Mouse (Mus musculus) layer of hippocampus, adult 9-10 months (tissue): ENCODE data around the gene Slc25a13.

Experiments
- DNase-seq: peaks from one replicate; pipeline ENCODE4 v3.0.0; 2022; ENCODE audit warnings: low spot score

Slc25a13 gene

DNA sequence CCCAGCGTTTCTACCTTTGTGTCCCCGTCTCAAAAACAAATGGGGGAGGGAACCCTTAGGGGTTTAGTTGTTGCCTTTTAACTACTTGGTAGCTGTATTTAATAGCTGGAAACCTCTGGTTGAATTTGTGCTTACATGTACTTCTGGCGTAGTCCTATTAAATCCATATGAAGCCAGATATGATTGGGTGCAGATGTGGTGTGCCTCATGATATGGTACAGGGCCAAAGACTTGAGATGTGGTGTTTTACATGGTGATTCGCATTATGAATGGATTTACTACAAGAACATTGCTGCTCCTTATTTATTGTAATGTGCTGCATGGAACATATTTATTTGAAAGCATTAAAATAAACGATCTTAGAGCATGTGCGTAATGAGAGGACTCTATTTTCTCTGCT, 189.3 kb downstream of the Slc25a13 start:
- no peak for DNase-seq

DNA sequence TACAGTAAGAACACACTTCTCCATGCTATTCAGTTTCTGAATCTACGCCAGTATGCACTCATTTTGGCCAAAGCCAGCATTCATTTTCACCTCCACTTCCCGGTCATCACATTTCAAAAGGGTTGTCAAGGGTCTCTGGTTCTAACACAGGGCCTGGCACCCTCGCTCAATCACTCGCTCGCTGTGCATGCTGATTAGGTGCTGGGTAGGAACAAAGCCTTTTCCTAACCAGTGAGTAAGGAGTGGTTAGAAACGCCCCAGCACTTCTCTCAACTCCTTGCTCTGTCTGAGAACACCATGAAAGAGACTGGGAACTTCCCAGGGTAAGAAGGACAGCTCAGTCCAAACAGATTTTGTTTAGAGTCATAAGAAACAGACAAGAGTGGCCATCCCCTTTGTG, 193.0 kb downstream of the Slc25a13 start:
- DNase-seq: no peak

DNA sequence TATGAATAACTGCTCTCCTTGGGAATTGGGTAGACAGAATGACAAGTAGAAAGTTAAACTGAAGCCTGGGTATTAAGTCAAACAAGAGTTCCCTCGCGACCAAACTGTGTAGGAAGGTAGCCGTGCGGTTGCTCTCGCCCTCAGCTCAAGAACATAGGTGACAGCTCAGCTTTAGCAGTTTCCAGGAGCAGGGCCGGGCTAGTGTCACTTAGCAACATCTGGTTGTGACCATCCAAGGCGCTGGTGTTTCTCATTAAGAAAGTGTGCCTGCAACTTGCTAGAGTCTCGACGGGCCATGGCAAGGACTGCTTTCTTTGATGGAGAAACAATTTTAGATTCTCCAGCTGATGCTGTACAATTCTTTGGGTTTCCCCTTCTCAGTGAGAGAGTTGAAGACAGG, 200.0 kb downstream of the Slc25a13 start:
- no peak for DNase-seq

DNA sequence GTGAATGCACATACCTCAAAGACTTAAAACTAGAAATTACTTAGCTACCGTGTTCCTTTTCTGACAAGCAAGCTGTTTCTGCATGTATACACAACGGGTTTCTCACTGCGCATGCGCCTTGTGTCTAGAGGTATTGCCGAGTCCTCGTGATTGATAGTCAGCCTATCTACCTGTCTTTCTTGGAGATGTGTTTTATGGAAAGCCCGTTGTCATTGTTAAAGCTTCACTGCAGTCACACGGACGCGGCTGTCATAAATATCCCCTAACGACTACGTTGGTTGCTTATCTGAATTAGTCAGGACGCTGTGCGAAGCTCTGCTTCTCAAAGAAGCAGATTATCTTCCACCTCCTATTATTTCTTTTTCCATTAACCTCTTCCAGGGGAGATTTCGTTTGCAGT, 201.4 kb downstream of the Slc25a13 start:
- no peak for DNase-seq

DNA sequence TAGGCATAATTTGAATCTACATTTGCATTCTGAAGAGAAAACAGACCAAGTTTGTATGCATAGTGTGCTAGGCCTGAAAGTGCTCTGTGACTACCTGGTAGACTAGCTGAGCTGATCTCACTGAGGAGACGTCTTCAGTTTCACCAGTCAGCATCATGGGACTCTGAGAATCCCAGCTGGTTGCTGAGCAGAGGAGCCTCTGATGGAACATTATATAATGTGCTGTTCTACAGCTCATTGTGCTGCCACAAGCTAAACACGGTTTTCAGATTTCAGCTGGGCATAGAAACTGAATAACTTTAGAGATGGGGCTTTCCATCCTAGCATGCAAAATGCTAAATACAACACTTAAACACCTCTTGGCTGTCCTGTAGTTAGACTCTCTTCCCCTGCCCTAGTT, 205.6 kb downstream of the Slc25a13 start:
- no peak for DNase-seq

DNA sequence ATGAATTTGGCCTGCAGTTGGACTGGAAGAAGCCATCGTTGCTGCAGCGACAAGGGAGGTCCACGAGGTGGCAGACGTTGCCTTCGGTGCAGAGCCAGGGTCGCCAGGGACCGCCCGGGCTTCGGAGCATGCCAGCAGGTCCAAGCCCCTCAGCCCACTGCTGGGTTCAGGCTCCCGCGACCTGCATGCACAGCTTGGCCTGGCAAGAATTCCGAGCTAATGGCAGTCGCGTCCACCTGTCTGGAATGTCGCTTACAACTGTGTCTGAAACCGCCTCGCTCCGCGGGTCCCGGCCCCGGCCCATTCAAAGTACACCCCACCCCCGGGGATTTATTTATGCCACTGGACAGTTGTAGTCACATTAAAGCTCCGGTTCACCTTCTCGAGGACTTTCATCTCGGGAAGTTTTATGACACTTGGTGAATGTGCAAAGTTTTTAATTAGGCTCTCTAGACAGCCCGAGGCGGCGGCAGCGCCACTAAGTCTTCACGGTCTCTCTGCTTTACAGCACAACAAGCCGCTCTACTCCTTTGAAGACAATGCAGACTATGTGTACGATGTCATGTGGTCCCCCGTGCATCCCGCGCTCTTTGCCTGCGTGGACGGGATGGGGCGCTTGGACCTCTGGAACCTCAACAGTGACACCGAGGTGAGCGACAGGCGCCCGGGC, 211.1 kb downstream of the Slc25a13 start:
- DNase-seq: peak; percentile 35

DNA sequence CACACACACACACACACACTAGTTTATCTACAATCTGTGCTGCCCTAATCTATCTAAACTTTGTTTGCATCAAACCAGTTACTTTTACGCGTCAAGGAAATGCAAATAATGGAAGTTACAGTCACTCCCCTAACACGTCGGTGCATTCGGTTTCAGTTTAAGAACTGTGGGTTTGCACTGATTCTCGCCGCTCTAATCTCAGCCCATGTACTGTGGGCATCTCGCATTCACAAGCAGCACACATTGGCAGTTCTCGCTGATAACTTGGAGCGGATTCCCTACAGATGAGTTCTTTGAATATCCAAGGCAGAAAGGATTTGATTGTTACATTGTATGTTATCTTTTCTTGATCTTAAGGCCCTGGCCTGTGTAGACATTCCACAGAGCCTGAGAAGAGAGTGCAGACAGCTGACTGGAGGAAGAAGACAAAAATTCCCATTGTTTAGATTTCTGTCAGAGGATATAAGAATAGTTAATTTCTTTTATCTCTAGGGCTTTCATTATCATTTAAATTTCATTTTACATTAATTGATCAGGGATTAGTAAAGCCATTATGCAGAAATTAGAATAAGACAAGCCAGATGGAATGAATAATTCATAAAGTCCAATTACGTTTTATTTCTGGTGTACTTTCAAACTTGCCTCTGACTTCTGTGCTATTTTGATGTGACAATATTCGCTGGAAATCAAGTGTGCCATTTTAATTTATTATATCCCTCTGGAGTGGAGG, 212.1 kb downstream of the Slc25a13 start:
- no peak for DNase-seq

DNA sequence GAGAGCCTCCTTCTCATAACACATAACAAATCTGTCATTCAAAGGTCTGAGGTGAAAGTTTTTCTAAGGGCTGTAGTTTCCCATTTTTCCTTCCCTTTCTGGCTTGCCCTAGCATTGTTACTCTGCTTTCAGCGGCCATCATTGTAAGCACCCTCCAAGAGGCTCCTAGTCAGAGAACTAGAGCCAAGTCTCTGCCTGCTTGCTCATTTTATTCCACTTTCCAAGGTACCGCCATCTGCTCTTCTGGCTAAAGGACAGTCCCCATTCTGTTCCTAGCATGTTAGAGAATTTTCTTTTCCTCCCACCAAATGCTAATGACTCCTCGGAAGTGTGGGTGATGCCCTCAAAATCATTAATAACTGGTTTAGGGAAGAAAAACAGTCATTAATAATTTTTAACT, 214.9 kb downstream of the Slc25a13 start:
- DNase-seq: no peak

DNA sequence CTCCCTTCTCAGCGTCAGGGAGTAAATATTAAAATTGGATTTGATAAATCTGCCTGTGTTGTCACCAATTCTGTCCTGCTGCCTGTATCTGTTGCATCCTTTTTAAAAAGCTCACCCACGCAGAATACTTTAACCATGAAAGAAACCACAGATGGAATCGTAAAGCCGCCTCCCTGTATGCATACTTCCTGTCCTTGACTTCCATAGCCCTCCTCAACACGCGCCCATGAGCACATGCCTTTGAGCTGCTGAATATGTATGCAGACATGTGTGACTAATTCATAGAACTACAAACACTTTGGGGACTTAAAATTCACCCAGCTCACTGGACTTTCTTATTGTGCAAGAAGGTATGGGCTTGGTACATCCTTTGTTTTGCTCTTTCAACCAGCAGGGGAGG, 219.4 kb downstream of the Slc25a13 start:
- no peak for DNase-seq

DNA sequence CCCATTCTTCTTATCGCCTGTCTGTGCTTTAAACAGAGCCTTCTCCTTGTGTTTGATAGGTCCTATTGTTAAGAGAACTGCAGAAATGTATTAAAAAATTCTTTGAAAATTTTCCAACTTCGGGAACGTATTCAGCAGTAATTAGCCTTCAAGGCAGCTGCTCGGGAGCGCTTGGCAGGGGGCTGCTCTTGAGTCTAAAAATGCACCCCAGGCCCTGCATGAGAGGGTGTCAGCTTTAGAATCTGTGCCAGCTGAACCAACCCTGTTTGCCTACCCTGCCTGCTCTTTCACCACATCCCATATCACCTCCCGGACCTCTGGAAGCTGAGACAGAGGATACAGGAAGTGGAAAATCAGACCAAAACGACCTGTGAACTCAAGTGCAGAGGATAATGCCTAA, 223.9 kb downstream of the Slc25a13 start:
- no peak for DNase-seq

DNA sequence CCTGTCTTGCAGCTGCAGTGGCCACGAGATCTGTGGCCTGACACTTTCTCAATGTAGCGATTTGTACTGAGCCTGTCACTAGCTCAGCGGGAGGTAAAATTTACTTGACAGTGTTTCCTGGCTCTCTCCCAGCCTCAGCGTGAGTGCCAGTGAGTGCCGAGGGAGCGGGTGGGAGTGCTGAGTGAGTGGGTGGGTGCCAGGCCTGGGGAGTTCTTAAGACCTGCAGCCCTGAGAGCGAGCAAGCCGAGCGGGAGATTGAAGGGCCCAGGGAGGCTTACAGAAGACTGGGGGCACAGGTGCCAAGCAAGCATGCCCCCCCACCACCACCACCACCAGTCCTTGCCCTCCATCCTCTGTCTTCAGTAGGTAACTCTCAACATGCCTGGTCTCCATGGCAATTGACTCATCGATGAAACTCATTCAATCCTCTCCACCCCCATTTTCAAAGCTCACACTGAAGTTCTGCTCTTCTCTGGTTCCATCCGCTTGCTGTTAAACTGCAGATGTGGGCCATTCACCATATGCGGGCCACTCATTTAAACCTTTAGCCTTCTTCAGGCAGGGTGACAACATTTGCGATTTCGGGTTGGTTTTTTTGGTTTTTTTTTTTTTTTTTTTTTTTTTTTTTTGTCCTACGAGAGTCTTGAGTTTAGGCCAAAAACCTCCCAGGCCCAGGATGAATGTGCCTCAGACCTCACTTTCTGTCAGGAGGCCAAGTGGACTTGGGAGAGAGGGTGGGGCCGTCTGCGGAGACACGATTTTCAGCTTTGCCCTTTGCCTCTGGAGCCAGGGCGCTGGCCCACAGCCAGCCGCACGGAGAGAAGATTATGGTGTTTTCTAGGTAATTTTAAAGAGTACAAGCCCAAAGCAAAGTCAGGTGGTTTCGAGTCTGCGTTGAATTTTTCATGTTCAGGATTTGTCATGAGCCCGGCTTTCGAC, 224.9 kb downstream of the Slc25a13 start:
- peak; percentile 24 for DNase-seq

DNA sequence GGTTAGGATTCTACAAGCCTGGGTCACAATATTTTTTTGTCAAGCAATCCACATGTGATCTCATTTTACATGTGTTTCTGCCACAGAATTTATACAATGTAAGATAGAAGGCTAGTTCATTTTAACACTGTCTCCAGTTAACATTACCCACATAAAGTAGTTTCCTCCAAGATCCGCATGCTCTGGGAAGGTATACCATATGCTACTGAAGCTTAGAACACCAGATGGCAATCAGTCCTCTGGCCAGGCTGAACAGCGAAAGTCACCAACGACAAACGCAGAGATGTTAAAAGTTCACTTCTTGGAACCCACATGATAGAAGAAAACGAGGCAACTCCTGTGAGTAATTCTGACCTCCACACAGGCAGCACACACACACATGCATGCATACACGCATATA, 225.7 kb downstream of the Slc25a13 start:
- DNase-seq: no peak
